ENCODE assay signal across 8 mouse cellular contexts in genomic region chr7:134670312-134671002, GRCm38 (mm10). TPM values are rescaled to one million over a fixed set of nuclear protein-coding genes. Genes with fewer than 3 reads are reported as not detected.
A peak's percentile ranks its signal among the peaks of the same experiment; 100 is the strongest.
DNase-seq lines count a peak whose midpoint lies in the region; ATAC-seq and TF ChIP-seq lines count a peak whose summit lies in the region.

Dock1 (plus strand) TSS chr7:134670654.

- H3K4me2 ChIP-seq in limb, embryonic 14.5 days (replicated peaks; ENCODE audit: low read depth, low read length, severe bottlenecking), result peak within 1 kb of the TSS; percentile 88
- H3K4me2 ChIP-seq in midbrain, embryonic 14.5 days (ENCODE audit: low read length), result peak within 1 kb of the TSS; percentile 99

- peaks cover 47% of the 10 kb centered on the region for H3K4me1 ChIP-seq in embryonic facial prominence, embryonic 10.5 days
- H3K4me1 ChIP-seq in heart, adult 2 months (ENCODE audit: control insufficient read depth, insufficient read depth, low read length), result peaks cover 14% of the 10 kb centered on the region
- H3K4me1 ChIP-seq in kidney, adult 2 months (ENCODE audit: control insufficient read depth, insufficient read depth, low read length), result peaks cover 24% of the 10 kb centered on the region
- peaks cover 19% of the 10 kb centered on the region for H3K4me1 ChIP-seq in limb, embryonic 14.5 days (ENCODE audit: control insufficient read depth, insufficient read depth, low read length)
- H3K4me1 ChIP-seq in midbrain, embryonic 14.5 days (ENCODE audit: control insufficient read depth, insufficient read depth, low read length), result peaks cover 6% of the 10 kb centered on the region; the same call in 1 of the 2 replicates
- peaks cover 16% of the 10 kb centered on the region for H3K4me1 ChIP-seq in testis, adult 2 months (ENCODE audit: control insufficient read depth, insufficient read depth, low read length)

- peak; percentile 4 for DNase-seq in cerebellum, adult 11-12 months
- no peak for DNase-seq in cerebellum, adult 9-10 months
- DNase-seq in embryonic facial prominence, embryonic 10.5 days (ENCODE audit: low spot score), result peak; percentile 86
- peak; percentile 88 for DNase-seq in heart, adult 2 months
- peak; percentile 87 for DNase-seq in kidney, adult 2 months
- DNase-seq in limb, embryonic 14.5 days (ENCODE audit: low spot score), result peak; percentile 81
- peak; percentile 72 for DNase-seq in midbrain, embryonic 14.5 days

- H3K36me3 ChIP-seq in embryonic facial prominence, embryonic 10.5 days (replicated peaks), result no peaks in the 10 kb centered on the region
- H3K36me3 ChIP-seq in heart, adult 2 months (ENCODE audit: control insufficient read depth, insufficient read depth, low read length), result no peaks in the 10 kb centered on the region
- H3K36me3 ChIP-seq in kidney, adult 2 months (ENCODE audit: control insufficient read depth, insufficient read depth, low read length), result no peaks in the 10 kb centered on the region
- H3K36me3 ChIP-seq in limb, embryonic 14.5 days (ENCODE audit: control insufficient read depth, insufficient read depth, low read length), result no peaks in the 10 kb centered on the region
- no peaks in the 10 kb centered on the region for H3K36me3 ChIP-seq in midbrain, embryonic 14.5 days (ENCODE audit: control insufficient read depth, insufficient read depth, low read length)
- no peaks in the 10 kb centered on the region for H3K36me3 ChIP-seq in testis, adult 2 months (ENCODE audit: control insufficient read depth, insufficient read depth, low read length)

- no peaks in the 10 kb centered on the region for H3K9me3 ChIP-seq in embryonic facial prominence, embryonic 10.5 days
- no peaks in the 10 kb centered on the region for H3K9me3 ChIP-seq in limb, embryonic 14.5 days (ENCODE audit: control insufficient read depth, low read length)
- H3K9me3 ChIP-seq in midbrain, embryonic 14.5 days (ENCODE audit: control insufficient read depth, low read length), result no peaks in the 10 kb centered on the region

- peak within 1 kb of the TSS; percentile 91 for H3K9ac ChIP-seq in heart, adult 2 months (ENCODE audit: low read depth, low read length)
- peak within 1 kb of the TSS; percentile 95 for H3K9ac ChIP-seq in limb, embryonic 14.5 days (ENCODE audit: low read depth, low read length, severe bottlenecking)
- peak within 1 kb of the TSS; percentile 52 for H3K9ac ChIP-seq in midbrain, embryonic 14.5 days (replicated peaks; ENCODE audit: low read length)

- peak; percentile 73 for TF ChIP-seq POLR2A in heart, adult 2 months (IDR thresholded peaks at IDR 0.05; ENCODE audit: insufficient read depth, low read depth, low read length)
- TF ChIP-seq POLR2A in kidney, adult 2 months (IDR thresholded peaks at IDR 0.05; ENCODE audit: low read depth, low read length), result peak; percentile 42
- TF ChIP-seq POLR2A in limb, embryonic 14.5 days (IDR thresholded peaks at IDR 0.05; ENCODE audit: borderline replicate concordance, extremely low read depth, insufficient read depth, insufficient read length), result 0 out of 2 replicates have a peak, but pooled peaks have one; percentile 55
- TF ChIP-seq POLR2A in testis, adult 2 months (IDR thresholded peaks at IDR 0.05; ENCODE audit: control insufficient read depth, low read depth, low read length), result 0 out of 2 replicates have a peak, but pooled peaks have one; percentile 42

- H3K27me3 ChIP-seq in embryonic facial prominence, embryonic 10.5 days (replicated peaks; ENCODE audit: low read depth, poor library complexity, severe bottlenecking), result peaks cover 16% of the 10 kb centered on the region
- no peaks in the 10 kb centered on the region for H3K27me3 ChIP-seq in heart, adult 2 months (ENCODE audit: control insufficient read depth, insufficient read depth, low read length)
- no peaks in the 10 kb centered on the region for H3K27me3 ChIP-seq in kidney, adult 2 months (replicated peaks; ENCODE audit: control insufficient read depth, insufficient read depth, low read length)
- no peaks in the 10 kb centered on the region for H3K27me3 ChIP-seq in limb, embryonic 14.5 days (ENCODE audit: control insufficient read depth, insufficient read depth, low read length)
- peaks cover 14% of the 10 kb centered on the region; the same call in 1 of the 2 replicates for H3K27me3 ChIP-seq in midbrain, embryonic 14.5 days (ENCODE audit: control insufficient read depth, insufficient read depth, low read length)
- no peaks in the 10 kb centered on the region for H3K27me3 ChIP-seq in testis, adult 2 months (ENCODE audit: control insufficient read depth, insufficient read depth, low read length)

- intact Hi-C loops in heart, adult 2 months (cut with DNase I), result loop anchor here (2.0 to 5.0 kb wide), 3 partner anchors 22 to 98 kb away; no protein-coding TSS in a partner anchor

- no peak for TF ChIP-seq EP300 in heart, adult 2 months (IDR thresholded peaks at IDR 0.05; ENCODE audit: insufficient read depth, low read depth, low read length)

- WGBS in embryonic facial prominence, embryonic 10.5 days, result 2% methylated on average over 77 of the region's 77 CpGs
- under 1% methylated on average over 76 of the region's 77 CpGs for WGBS in heart, adult 2 months
- WGBS in kidney, adult 2 months, result under 1% methylated on average over 76 of the region's 77 CpGs
- 3% methylated on average over 51 of the region's 77 CpGs for WGBS in limb, embryonic 14.5 days
- WGBS in midbrain, embryonic 14.5 days, result 2% methylated on average over 76 of the region's 77 CpGs

- peak within 1 kb of the TSS; percentile 77 for H3K4me3 ChIP-seq in embryonic facial prominence, embryonic 10.5 days
- peak within 1 kb of the TSS; percentile 77 for H3K4me3 ChIP-seq in heart, adult 2 months
- H3K4me3 ChIP-seq in kidney, adult 2 months (ENCODE audit: insufficient read depth, low read depth, low read length), result peak within 1 kb of the TSS; percentile 76
- peak within 1 kb of the TSS; percentile 77 for H3K4me3 ChIP-seq in limb, embryonic 14.5 days (replicated peaks; ENCODE audit: low read length)
- H3K4me3 ChIP-seq in midbrain, embryonic 14.5 days (replicated peaks; ENCODE audit: low read depth, low read length), result peak within 1 kb of the TSS; percentile 53
- H3K4me3 ChIP-seq in testis, adult 2 months (ENCODE audit: control insufficient read depth, low read depth, low read length), result peak within 1 kb of the TSS; percentile 87

- peak; percentile 90 for ATAC-seq in limb, embryonic 14.5 days (ENCODE audit: low FRiP score, low read depth)
- peak; percentile 60; the same call in 1 of the 2 replicates for ATAC-seq in midbrain, embryonic 14.5 days (ENCODE audit: low FRiP score, low TSS enrichment)

- H3K27ac ChIP-seq in embryonic facial prominence, embryonic 10.5 days (replicated peaks), result peak within 1 kb of the TSS; percentile 97
- H3K27ac ChIP-seq in heart, adult 2 months, result peak within 1 kb of the TSS; percentile 87
- peak within 1 kb of the TSS; percentile 49 for H3K27ac ChIP-seq in kidney, adult 2 months (ENCODE audit: insufficient read depth, low read depth, low read length)
- peak within 1 kb of the TSS; percentile 95 for H3K27ac ChIP-seq in limb, embryonic 14.5 days (replicated peaks; ENCODE audit: low read depth, low read length)
- no peak within 1 kb of the TSS for H3K27ac ChIP-seq in midbrain, embryonic 14.5 days (replicated peaks; ENCODE audit: low read depth, low read length)
- H3K27ac ChIP-seq in testis, adult 2 months (ENCODE audit: control insufficient read depth, insufficient read depth, low read depth, low read length), result peak within 1 kb of the TSS; percentile 50

- TF ChIP-seq CTCF in heart, adult 2 months (IDR thresholded peaks at IDR 0.05), result no peak
- no peak for TF ChIP-seq CTCF in kidney, adult 2 months (conservative IDR thresholded peaks at IDR 0.05; ENCODE audit: insufficient read depth, insufficient read length, low read depth, low read length)
- no peak for TF ChIP-seq CTCF in testis, adult 2 months (IDR thresholded peaks at IDR 0.05; ENCODE audit: control insufficient read depth, insufficient read depth, insufficient replicate concordance, low read depth, low read length)

- H3K79me2 ChIP-seq in heart, adult 2 months (replicated peaks; ENCODE audit: control insufficient read depth, insufficient read depth, low read length), result no peaks in the 10 kb centered on the region; the same call in 1 of the 2 replicates

RNA-seq across cellular contexts. Expression of gene Dock1, which starts in this region (rescaled TPM):
- 38.0 and 40.3 TPM in 2 replicates for polyA plus RNA-seq in embryonic facial prominence, embryonic 10.5 days (2016; fragmentation: Nextera tagmentation; extraction: Ambion mirVana)
- total RNA-seq in heart, adult 2 months (2021), result 10 to 100 TPM; 25.4 to 25.6 TPM
- polyA plus RNA-seq in heart, adult 2 months (2012; rRNA removed), result 8.3 and 13.3 TPM in 2 replicates
- 17.7 and 19.6 TPM in 2 replicates for polyA plus RNA-seq in kidney, adult 2 months (2012; rRNA removed)
- 32.0 and 35.7 TPM in 2 replicates for polyA plus RNA-seq in limb, embryonic 14.5 days (2012; rRNA removed)
- polyA plus RNA-seq in limb, embryonic 14.5 days (2014; fragmentation: Nextera tagmentation; extraction: Ambion mirVana), result 40.0 and 45.9 TPM in 2 replicates
- 4.3 and 8.4 TPM in 2 replicates for polyA plus RNA-seq in midbrain, embryonic 14.5 days (2014; fragmentation: Nextera tagmentation; extraction: Ambion mirVana)
- polyA plus RNA-seq in testis, adult 2 months (2012; rRNA removed), result 2.1 and 2.2 TPM in 2 replicates
